Mouse (Mus musculus): ENCODE data around the gene Cutal. TPM values are rescaled to one million over a fixed set of nuclear protein-coding genes. Genes with fewer than 3 reads are reported as not detected.
A peak's percentile ranks its signal among the peaks of the same experiment; 100 is the strongest.

The Cutal gene
- polyA plus RNA-seq, 1 experiment from 2014 or later, result not detected

DNA sequence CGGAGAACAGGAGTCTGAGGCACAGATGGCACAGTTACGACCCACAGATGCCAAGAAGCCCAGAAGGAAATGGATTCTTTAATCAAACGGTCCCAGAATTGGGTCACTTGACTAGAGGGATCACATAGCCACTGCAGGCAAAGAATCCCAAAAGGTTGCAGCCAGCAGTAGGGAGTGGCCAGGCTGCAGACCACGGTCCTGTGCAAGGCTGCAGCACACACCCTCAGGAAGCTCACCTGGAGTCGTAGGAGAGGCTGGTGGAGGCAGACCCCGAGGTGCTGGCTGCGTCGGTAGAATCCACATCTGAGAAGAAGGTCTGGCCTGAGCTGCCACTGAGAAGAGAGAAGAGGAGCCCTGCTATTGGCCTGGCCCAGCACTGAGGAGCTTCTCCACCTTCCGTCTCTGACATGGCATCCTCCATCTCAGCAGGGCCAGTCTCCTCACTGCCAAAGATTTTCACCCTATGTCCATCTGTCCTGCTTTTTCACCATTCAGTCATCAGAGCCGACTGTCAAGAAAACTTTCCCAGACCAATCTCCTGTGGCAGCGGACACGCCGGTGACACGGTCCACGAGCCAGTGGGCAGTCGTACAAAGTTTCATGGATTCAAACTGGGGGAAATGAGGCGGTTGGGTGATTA, 22.7 kb downstream of the Cutal start:
- Histone ChIP-seq H3K4me2 (ENCODE audit: low read depth, severe bottlenecking) (no peak overlapping the region), H3K36me3 (ENCODE audit: control insufficient read depth, insufficient read depth, low read length) (no peaks in the 10 kb centered on the region), H3K4me1 (ENCODE audit: control insufficient read depth, insufficient read depth, low read length) (no peaks in the 10 kb centered on the region), H3K9ac (ENCODE audit: low read length) (no peak overlapping the region), H3K4me3 (ENCODE audit: low read depth, low read length) (no peak overlapping the region), H3K27me3 (ENCODE audit: control insufficient read depth, insufficient read depth, low read length) (0 out of 2 replicates have a peak, but pooled peaks cover 2% of the 10 kb centered on the region), H3K27ac (replicated peaks; ENCODE audit: low read depth, low read length) (no peak overlapping the region), H3K9me3 (ENCODE audit: control insufficient read depth, low read length) (no peaks in the 10 kb centered on the region)
- WGBS, result 77% methylated on average over 17 of the region's 17 CpGs
- no peak for ATAC-seq (ENCODE audit: insufficient number of reproducible peaks, low FRiP score, low TSS enrichment, low read depth)
- no peak for DNase-seq (ENCODE audit: low spot score)

DNA sequence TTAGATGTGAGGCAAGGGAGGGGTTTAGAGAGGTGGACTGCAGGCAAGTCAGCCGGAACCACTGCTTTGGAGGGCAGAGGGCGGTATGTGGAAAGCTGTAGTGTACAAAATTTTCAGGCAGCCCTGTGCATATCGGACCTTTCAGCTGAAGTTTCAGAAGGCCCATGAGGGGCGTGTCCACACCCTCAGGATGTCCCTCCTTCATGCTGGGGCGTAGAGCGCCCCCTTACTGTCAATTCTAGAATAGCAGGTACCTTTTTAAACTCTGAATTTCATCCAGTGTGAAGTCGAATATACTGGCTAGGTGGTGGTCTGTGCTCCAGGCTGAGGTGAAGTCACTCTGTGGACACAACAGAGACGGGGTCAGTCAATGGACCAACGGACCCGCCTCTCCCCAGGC, 23.6 kb downstream of the Cutal start:
- DNase-seq (ENCODE audit: low spot score) (peak; percentile 30), ATAC-seq (ENCODE audit: insufficient number of reproducible peaks, low FRiP score, low TSS enrichment, low read depth) (no peak)
- Histone ChIP-seq H3K36me3 (ENCODE audit: control insufficient read depth, insufficient read depth, low read length) (no peaks in the 10 kb centered on the region), H3K27me3 (ENCODE audit: control insufficient read depth, insufficient read depth, low read length) (0 out of 2 replicates have a peak, but pooled peaks cover 2% of the 10 kb centered on the region), H3K4me2 (ENCODE audit: low read depth, severe bottlenecking) (no peak overlapping the region), H3K4me3 (ENCODE audit: low read depth, low read length) (no peak overlapping the region), H3K4me1 (ENCODE audit: control insufficient read depth, insufficient read depth, low read length) (no peaks in the 10 kb centered on the region), H3K9me3 (ENCODE audit: control insufficient read depth, low read length) (no peaks in the 10 kb centered on the region), H3K27ac (replicated peaks; ENCODE audit: low read depth, low read length) (no peak overlapping the region), H3K9ac (ENCODE audit: low read length) (no peak overlapping the region)
- 27% methylated on average over 10 of the region's 10 CpGs for WGBS

DNA sequence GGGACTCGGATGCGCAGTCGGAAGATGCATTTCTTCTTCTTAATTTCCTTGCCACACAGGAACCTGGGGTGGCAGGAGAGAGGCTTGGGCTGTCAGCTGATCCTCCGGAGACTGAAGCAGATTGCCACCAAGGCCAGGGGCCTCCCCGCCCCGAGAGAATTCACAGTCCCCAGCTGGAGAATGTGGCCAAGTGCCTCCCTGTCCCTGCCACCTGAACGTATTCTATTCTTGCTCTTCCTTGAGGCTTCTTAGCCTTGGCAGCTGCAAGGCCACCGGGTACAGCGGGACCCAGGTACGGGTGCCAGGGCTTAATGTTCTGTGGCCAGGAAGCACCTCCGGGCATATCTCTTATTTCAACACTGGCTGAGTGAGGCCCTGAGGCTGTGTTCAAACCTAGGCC, 25.5 kb downstream of the Cutal start:
- ATAC-seq (ENCODE audit: insufficient number of reproducible peaks, low FRiP score, low TSS enrichment, low read depth), result no peak
- WGBS, result 81% methylated on average over 11 of the region's 11 CpGs
- DNase-seq (ENCODE audit: low spot score), result no peak

DNA sequence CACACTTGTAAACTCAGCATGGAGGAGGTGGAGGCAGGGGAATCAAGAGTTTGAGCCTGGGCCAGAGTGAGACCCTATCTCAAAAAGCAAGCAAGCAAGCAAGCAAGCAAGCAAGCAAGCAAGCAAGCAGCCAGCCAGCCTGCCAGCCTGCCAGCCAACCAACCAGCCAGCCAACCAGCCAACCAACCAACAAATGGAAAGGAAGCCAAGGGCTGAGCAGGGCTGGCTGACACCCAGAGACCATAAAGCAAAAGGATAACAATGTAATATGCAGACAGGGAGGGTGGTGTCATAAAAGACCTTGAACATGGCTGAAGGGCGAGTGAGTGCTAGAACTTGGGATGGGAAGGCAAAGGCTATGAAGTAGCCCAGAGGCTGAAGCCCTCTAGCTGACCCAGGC, 26.2 kb downstream of the Cutal start:
- 86% methylated on average over 1 of the region's 1 CpGs for WGBS
- Histone ChIP-seq H3K27me3 (ENCODE audit: control insufficient read depth, insufficient read depth, low read length) (0 out of 2 replicates have a peak, but pooled peaks cover 2% of the 10 kb centered on the region), H3K9me3 (ENCODE audit: control insufficient read depth, low read length) (no peaks in the 10 kb centered on the region), H3K4me3 (ENCODE audit: low read depth, low read length) (no peak overlapping the region), H3K4me1 (ENCODE audit: control insufficient read depth, insufficient read depth, low read length) (0 out of 2 replicates have a peak, but pooled peaks cover 7% of the 10 kb centered on the region), H3K4me2 (ENCODE audit: low read depth, severe bottlenecking) (no peak overlapping the region), H3K36me3 (ENCODE audit: control insufficient read depth, insufficient read depth, low read length) (no peaks in the 10 kb centered on the region), H3K9ac (ENCODE audit: low read length) (no peak overlapping the region), H3K27ac (replicated peaks; ENCODE audit: low read depth, low read length) (no peak overlapping the region)
- DNase-seq (ENCODE audit: low spot score), result no peak
- no peak for ATAC-seq (ENCODE audit: insufficient number of reproducible peaks, low FRiP score, low TSS enrichment, low read depth)

More for the DNA sequence above, 25.5 kb downstream of the Cutal start:
- H3K4me2 ChIP-seq (ENCODE audit: low read depth, severe bottlenecking), result no peak overlapping the region
- 0 out of 2 replicates have a peak, but pooled peaks cover 2% of the 10 kb centered on the region for H3K27me3 ChIP-seq (ENCODE audit: control insufficient read depth, insufficient read depth, low read length)
- no peak overlapping the region for H3K9ac ChIP-seq (ENCODE audit: low read length)
- H3K4me3 ChIP-seq (ENCODE audit: low read depth, low read length), result no peak overlapping the region
- no peaks in the 10 kb centered on the region for H3K9me3 ChIP-seq (ENCODE audit: control insufficient read depth, low read length)
- no peaks in the 10 kb centered on the region for H3K36me3 ChIP-seq (ENCODE audit: control insufficient read depth, insufficient read depth, low read length)
- no peak overlapping the region for H3K27ac ChIP-seq (replicated peaks; ENCODE audit: low read depth, low read length)
- H3K4me1 ChIP-seq (ENCODE audit: control insufficient read depth, insufficient read depth, low read length), result 0 out of 2 replicates have a peak, but pooled peaks cover 4% of the 10 kb centered on the region

DNA sequence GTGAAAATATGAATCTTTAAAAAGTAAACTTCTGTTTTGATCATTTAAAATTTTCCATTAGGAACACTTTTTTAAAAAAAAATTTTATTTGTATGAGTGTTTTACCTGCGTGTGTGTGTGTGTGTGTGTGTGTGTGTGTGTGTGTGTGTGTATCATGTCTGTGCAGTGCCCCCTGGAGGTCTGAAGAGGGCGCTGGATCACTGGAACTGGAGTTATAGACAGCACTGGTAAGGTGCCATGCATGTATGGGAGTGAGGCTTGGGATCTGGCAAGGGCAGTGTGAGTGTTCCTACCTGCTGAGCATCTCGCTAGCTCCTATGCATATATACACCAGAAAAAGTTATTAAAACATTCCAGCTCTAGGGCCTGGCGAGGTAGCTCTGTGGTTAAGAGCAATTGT, 27.5 kb downstream of the Cutal start:
- Histone ChIP-seq H3K27ac (replicated peaks; ENCODE audit: low read depth, low read length) (no peak overlapping the region), H3K36me3 (ENCODE audit: control insufficient read depth, insufficient read depth, low read length) (no peaks in the 10 kb centered on the region), H3K9ac (ENCODE audit: low read length) (no peak overlapping the region), H3K9me3 (ENCODE audit: control insufficient read depth, low read length) (no peaks in the 10 kb centered on the region), H3K4me3 (ENCODE audit: low read depth, low read length) (no peak overlapping the region), H3K4me2 (ENCODE audit: low read depth, severe bottlenecking) (no peak overlapping the region), H3K27me3 (ENCODE audit: control insufficient read depth, insufficient read depth, low read length) (peaks cover 7% of the 10 kb centered on the region; the same call in 1 of the 2 replicates), H3K4me1 (ENCODE audit: control insufficient read depth, insufficient read depth, low read length) (0 out of 2 replicates have a peak, but pooled peaks cover 7% of the 10 kb centered on the region)
- ATAC-seq (ENCODE audit: insufficient number of reproducible peaks, low FRiP score, low TSS enrichment, low read depth) (no peak), DNase-seq (ENCODE audit: low spot score) (no peak)
- WGBS, result 78% methylated on average over 4 of the region's 4 CpGs

DNA sequence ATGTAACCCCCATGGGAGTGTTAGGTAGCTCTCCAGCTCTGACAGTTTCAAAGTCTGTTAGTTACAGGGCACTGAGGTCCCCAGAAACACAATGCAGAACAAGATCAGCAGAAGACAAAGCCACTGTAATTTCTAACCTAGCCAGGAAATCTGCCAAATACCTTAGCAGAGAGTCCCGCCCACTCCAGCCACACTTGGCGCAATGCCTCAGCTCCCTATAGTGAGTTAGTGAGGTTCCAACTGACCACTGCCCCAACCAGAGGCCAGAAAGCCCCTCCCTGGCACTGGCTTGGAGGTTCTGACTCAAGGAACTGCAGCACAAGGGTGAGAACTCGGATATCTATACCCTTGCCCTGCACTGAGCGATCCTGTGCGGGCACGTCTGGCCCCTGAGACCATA, 28.5 kb downstream of the Cutal start:
- DNase-seq (ENCODE audit: low spot score) (no peak), ATAC-seq (ENCODE audit: insufficient number of reproducible peaks, low FRiP score, low TSS enrichment, low read depth) (no peak)
- peaks cover 9% of the 10 kb centered on the region; the same call in 1 of the 2 replicates for H3K27me3 ChIP-seq (ENCODE audit: control insufficient read depth, insufficient read depth, low read length)
- H3K4me2 ChIP-seq (ENCODE audit: low read depth, severe bottlenecking), result no peak overlapping the region
- H3K36me3 ChIP-seq (ENCODE audit: control insufficient read depth, insufficient read depth, low read length), result no peaks in the 10 kb centered on the region
- 86% methylated on average over 6 of the region's 6 CpGs for WGBS
- 0 out of 2 replicates have a peak, but pooled peaks cover 7% of the 10 kb centered on the region for H3K4me1 ChIP-seq (ENCODE audit: control insufficient read depth, insufficient read depth, low read length)
- H3K27ac ChIP-seq (replicated peaks; ENCODE audit: low read depth, low read length), result no peak overlapping the region
- H3K9me3 ChIP-seq (ENCODE audit: control insufficient read depth, low read length), result no peaks in the 10 kb centered on the region
- no peak overlapping the region for H3K4me3 ChIP-seq (ENCODE audit: low read depth, low read length)
- no peak overlapping the region for H3K9ac ChIP-seq (ENCODE audit: low read length)

DNA sequence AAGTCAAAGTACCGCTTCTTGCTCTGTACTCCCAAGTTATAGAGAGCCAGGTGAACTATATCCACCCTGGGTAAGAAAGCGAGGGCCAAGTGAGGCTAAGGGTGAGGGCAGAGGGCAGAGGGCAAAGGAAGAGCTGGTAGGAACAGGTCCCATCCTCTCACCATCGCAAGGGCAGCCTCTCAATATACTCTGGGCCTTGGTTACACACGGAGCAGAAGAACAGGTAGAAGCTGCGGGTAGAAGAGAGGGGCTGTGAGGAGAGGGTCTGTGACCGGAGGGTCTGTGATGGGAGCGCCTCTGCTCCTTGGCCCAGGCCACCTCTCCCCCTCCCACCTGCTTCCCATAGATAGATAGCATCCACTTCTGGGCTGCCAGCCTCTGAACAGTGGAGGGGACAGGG, 29.0 kb downstream of the Cutal start:
- Histone ChIP-seq H3K9me3 (ENCODE audit: control insufficient read depth, low read length) (no peaks in the 10 kb centered on the region), H3K4me1 (ENCODE audit: control insufficient read depth, insufficient read depth, low read length) (0 out of 2 replicates have a peak, but pooled peaks cover 7% of the 10 kb centered on the region), H3K36me3 (ENCODE audit: control insufficient read depth, insufficient read depth, low read length) (no peaks in the 10 kb centered on the region), H3K4me2 (ENCODE audit: low read depth, severe bottlenecking) (no peak overlapping the region), H3K27ac (replicated peaks; ENCODE audit: low read depth, low read length) (no peak overlapping the region), H3K9ac (ENCODE audit: low read length) (no peak overlapping the region), H3K4me3 (ENCODE audit: low read depth, low read length) (no peak overlapping the region), H3K27me3 (ENCODE audit: control insufficient read depth, insufficient read depth, low read length) (peaks cover 9% of the 10 kb centered on the region; the same call in 1 of the 2 replicates)
- DNase-seq (ENCODE audit: low spot score) (no peak), ATAC-seq (ENCODE audit: insufficient number of reproducible peaks, low FRiP score, low TSS enrichment, low read depth) (no peak)
- WGBS, result 88% methylated on average over 7 of the region's 7 CpGs

DNA sequence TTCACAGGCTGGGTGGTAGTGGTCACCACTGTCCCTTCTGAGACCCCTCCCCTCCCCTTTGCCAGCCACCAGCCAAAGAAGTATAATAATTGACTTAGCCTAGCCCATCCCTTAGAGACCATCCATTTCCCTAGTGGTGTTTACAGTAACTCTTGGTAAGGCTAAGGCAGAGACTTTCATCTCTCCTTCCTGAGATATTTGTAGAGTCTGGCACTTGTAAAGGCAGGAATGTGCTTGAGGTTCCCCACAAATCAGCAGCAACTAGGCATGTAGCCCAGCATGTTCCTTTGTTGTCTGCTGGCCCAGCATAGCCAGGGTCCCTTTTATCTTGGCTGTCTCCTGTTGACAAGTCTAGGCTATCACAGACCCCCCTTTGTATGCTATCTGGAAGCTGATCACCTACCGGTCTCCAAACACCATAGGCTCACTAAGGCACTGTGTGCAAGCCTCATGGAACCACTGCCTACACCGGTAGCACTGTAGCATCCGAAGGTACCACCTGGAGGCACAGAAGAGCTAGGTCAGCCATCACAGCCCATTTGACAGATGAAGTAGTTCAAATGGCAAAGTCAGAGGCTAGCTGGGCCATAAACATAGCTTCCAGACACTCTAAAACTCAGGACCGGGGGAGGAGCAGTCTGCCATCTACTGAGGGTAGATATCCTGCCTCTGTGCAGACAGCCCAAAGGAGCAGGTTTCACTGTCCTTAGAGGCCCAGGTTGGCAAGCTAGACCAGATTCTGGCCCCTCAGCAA, 29.6 kb downstream of the Cutal start:
- DNase-seq (ENCODE audit: low spot score), result no peak
- WGBS, result 63% methylated on average over 4 of the region's 4 CpGs

More for the DNA sequence above, 29.6 kb downstream of the Cutal start:
- Histone ChIP-seq H3K27ac (replicated peaks; ENCODE audit: low read depth, low read length) (no peak overlapping the region), H3K36me3 (ENCODE audit: control insufficient read depth, insufficient read depth, low read length) (no peaks in the 10 kb centered on the region), H3K4me3 (ENCODE audit: low read depth, low read length) (no peak overlapping the region), H3K4me1 (ENCODE audit: control insufficient read depth, insufficient read depth, low read length) (0 out of 2 replicates have a peak, but pooled peaks cover 7% of the 10 kb centered on the region), H3K27me3 (ENCODE audit: control insufficient read depth, insufficient read depth, low read length) (peaks cover 7% of the 10 kb centered on the region; the same call in 1 of the 2 replicates), H3K9me3 (ENCODE audit: control insufficient read depth, low read length) (no peaks in the 10 kb centered on the region), H3K4me2 (ENCODE audit: low read depth, severe bottlenecking) (no peak overlapping the region), H3K9ac (ENCODE audit: low read length) (no peak overlapping the region)
- ATAC-seq (ENCODE audit: insufficient number of reproducible peaks, low FRiP score, low TSS enrichment, low read depth), result no peak

Data from limb, embryonic 11.5 days (tissue).